Mouse (Mus musculus): ENCODE measurements around the gene Fam216a. TPM values are rescaled to one million over a fixed set of nuclear protein-coding genes. Genes with fewer than 3 reads are reported as not detected.

The Fam216a gene
- polyA plus RNA-seq, 1 experiment from 2014 or later = 9.8 TPM

GRCm38 (mm10) chr5:122334682-122335081, 37.5 kb downstream of the Fam216a start:
- no peaks in the 10 kb centered on the region for H3K9me3 ChIP-seq (ENCODE audit: low read length)
- no peak for DNase-seq
- no peak for TF ChIP-seq EP300 (IDR thresholded peaks at IDR 0.05; ENCODE audit: low read depth)
- TF ChIP-seq CTCF (IDR thresholded peaks at IDR 0.05; ENCODE audit: low read depth) = no peak
- no peak overlapping the region for H3K4me3 ChIP-seq (ENCODE audit: low read depth, low read length)
- H3K9ac ChIP-seq (replicated peaks) = no peak overlapping the region
- H3K36me3 ChIP-seq (replicated peaks; ENCODE audit: insufficient read depth, low read length) = no peaks in the 10 kb centered on the region
- WGBS (ENCODE audit: insufficient replicate concordance) = 71% methylated on average over 3 of the region's 3 CpGs
- no peaks in the 10 kb centered on the region for H3K27me3 ChIP-seq (ENCODE audit: insufficient read depth, low read length)
- no peak overlapping the region for H3K4me2 ChIP-seq (ENCODE audit: low read depth, low read length)
- no peak for ATAC-seq
- H3K4me1 ChIP-seq (ENCODE audit: insufficient read depth) = 0 out of 2 replicates have a peak, but pooled peaks cover 2% of the 10 kb centered on the region
- H3K27ac ChIP-seq (ENCODE audit: low read depth) = no peak overlapping the region

DNA sequence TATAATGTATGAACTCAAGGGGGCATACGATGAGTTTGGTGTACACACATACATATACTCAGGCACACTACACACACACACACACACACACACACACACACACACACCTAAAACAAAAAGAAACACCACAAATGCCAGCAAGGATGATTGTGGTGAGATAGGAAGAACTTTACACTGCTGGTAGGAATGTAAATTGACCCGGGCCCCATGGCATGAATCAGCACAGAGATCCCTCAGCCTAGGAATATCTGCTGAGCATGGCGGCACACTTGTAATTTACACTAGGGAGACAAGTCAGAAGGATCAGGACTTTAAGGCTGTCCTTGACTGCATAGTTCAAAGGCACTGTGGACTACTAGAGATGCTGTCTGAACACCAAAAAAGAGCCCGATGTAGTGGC, 41.9 kb downstream of the Fam216a start:
- Histone ChIP-seq H3K9ac (replicated peaks) (no peak overlapping the region), H3K27ac (ENCODE audit: low read depth) (no peak overlapping the region), H3K4me1 (ENCODE audit: insufficient read depth) (0 out of 2 replicates have a peak, but pooled peaks cover 2% of the 10 kb centered on the region), H3K36me3 (replicated peaks; ENCODE audit: insufficient read depth, low read length) (peaks cover 4% of the 10 kb centered on the region; the same call in 1 of the 2 replicates), H3K4me2 (ENCODE audit: low read depth, low read length) (no peak overlapping the region), H3K9me3 (ENCODE audit: low read length) (no peaks in the 10 kb centered on the region), H3K4me3 (ENCODE audit: low read depth, low read length) (no peak overlapping the region), H3K27me3 (ENCODE audit: insufficient read depth, low read length) (no peaks in the 10 kb centered on the region)
- 75% methylated on average over 4 of the region's 4 CpGs for WGBS (ENCODE audit: insufficient replicate concordance)
- ATAC-seq (no peak), DNase-seq (no peak)
- TF ChIP-seq CTCF (IDR thresholded peaks at IDR 0.05; ENCODE audit: low read depth) = no peak
- no peak for TF ChIP-seq EP300 (IDR thresholded peaks at IDR 0.05; ENCODE audit: low read depth)

- Histone ChIP-seq H3K4me1 (ENCODE audit: insufficient read depth) (0 out of 2 replicates have a peak, but pooled peaks cover 2% of the 10 kb centered on the region), H3K36me3 (replicated peaks; ENCODE audit: insufficient read depth, low read length) (peaks cover 12% of the 10 kb centered on the region), H3K4me3 (ENCODE audit: low read depth, low read length) (no peak overlapping the region), H3K9ac (replicated peaks) (no peak overlapping the region), H3K9me3 (ENCODE audit: low read length) (no peaks in the 10 kb centered on the region), H3K27ac (ENCODE audit: low read depth) (no peak overlapping the region), H3K27me3 (ENCODE audit: insufficient read depth, low read length) (no peaks in the 10 kb centered on the region), H3K4me2 (ENCODE audit: low read depth, low read length) (no peak overlapping the region)
- TF ChIP-seq CTCF (IDR thresholded peaks at IDR 0.05; ENCODE audit: low read depth) (no peak), EP300 (IDR thresholded peaks at IDR 0.05; ENCODE audit: low read depth) (no peak)
- DNase-seq (no peak), ATAC-seq (no peak)
- 83% methylated on average over 3 of the region's 3 CpGs for WGBS (ENCODE audit: insufficient replicate concordance)
Measured at GRCm38 (mm10) chr5:122327283-122327682, 44.9 kb downstream of the Fam216a start.

DNA sequence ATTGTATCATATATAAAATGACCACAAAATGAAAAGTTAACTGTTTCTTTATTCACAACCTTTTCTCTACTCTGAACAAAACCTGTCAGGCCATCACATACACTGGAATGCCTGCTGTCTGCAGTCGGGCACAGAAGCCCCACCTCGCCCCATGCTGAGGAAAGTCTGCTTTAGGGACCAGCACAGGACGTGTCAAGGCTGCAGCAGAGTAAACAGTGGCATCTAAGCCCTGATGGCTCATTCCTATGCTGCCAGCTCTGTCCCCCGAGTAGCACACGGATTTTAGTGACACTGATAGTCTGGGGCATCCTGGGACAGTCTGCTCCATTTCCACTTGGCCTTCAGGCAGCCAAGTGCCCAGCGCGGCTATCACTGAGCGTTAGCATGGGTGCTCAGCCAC, 46.7 kb downstream of the Fam216a start:
- no peak overlapping the region for H3K4me3 ChIP-seq (ENCODE audit: low read depth, low read length)
- peaks cover 30% of the 10 kb centered on the region for H3K36me3 ChIP-seq (replicated peaks; ENCODE audit: insufficient read depth, low read length)

GRCm38 (mm10) chr5:122324608-122325431, 47.3 kb downstream of the Fam216a start:
- whole genome bisulfite sequencing (ENCODE audit: insufficient replicate concordance) = 85% methylated on average over 23 of the region's 23 CpGs
- no peak for TF ChIP-seq EP300 (IDR thresholded peaks at IDR 0.05; ENCODE audit: low read depth)
- TF ChIP-seq CTCF (IDR thresholded peaks at IDR 0.05; ENCODE audit: low read depth) = no peak
- H3K27ac ChIP-seq (ENCODE audit: low read depth) = no peak overlapping the region
- no peak for DNase-seq
- no peaks in the 10 kb centered on the region for H3K27me3 ChIP-seq (ENCODE audit: insufficient read depth, low read length)
- no peak overlapping the region for H3K9ac ChIP-seq (replicated peaks)
- no peak overlapping the region for H3K4me2 ChIP-seq (ENCODE audit: low read depth, low read length)
- H3K36me3 ChIP-seq (replicated peaks; ENCODE audit: insufficient read depth, low read length) = peaks cover 35% of the 10 kb centered on the region
- H3K9me3 ChIP-seq (ENCODE audit: low read length) = no peaks in the 10 kb centered on the region
- no peak for ATAC-seq
- 0 out of 2 replicates have a peak, but pooled peaks cover 1% of the 10 kb centered on the region for H3K4me1 ChIP-seq (ENCODE audit: insufficient read depth)
- no peak overlapping the region for H3K4me3 ChIP-seq (ENCODE audit: low read depth, low read length)

More for the DNA sequence above, 46.7 kb downstream of the Fam216a start:
- no peak for ATAC-seq
- H3K4me1 ChIP-seq (ENCODE audit: insufficient read depth) = 0 out of 2 replicates have a peak, but pooled peaks cover 2% of the 10 kb centered on the region
- TF ChIP-seq EP300 (IDR thresholded peaks at IDR 0.05; ENCODE audit: low read depth) (no peak), CTCF (IDR thresholded peaks at IDR 0.05; ENCODE audit: low read depth) (no peak)
- no peaks in the 10 kb centered on the region for H3K9me3 ChIP-seq (ENCODE audit: low read length)
- no peak overlapping the region for H3K27ac ChIP-seq (ENCODE audit: low read depth)
- no peak overlapping the region for H3K9ac ChIP-seq (replicated peaks)
- H3K27me3 ChIP-seq (ENCODE audit: insufficient read depth, low read length) = no peaks in the 10 kb centered on the region
- WGBS (ENCODE audit: insufficient replicate concordance) = 86% methylated on average over 8 of the region's 8 CpGs
- no peak for DNase-seq
- no peak overlapping the region for H3K4me2 ChIP-seq (ENCODE audit: low read depth, low read length)

GRCm38 (mm10) chr5:122323523-122323922, 48.6 kb downstream of the Fam216a start:
- Histone ChIP-seq H3K27ac (ENCODE audit: low read depth) (no peak overlapping the region), H3K36me3 (replicated peaks; ENCODE audit: insufficient read depth, low read length) (peaks cover 35% of the 10 kb centered on the region), H3K4me1 (ENCODE audit: insufficient read depth) (no peaks in the 10 kb centered on the region), H3K4me3 (ENCODE audit: low read depth, low read length) (no peak overlapping the region), H3K4me2 (ENCODE audit: low read depth, low read length) (no peak overlapping the region), H3K9ac (replicated peaks) (no peak overlapping the region), H3K27me3 (ENCODE audit: insufficient read depth, low read length) (no peaks in the 10 kb centered on the region), H3K9me3 (ENCODE audit: low read length) (no peaks in the 10 kb centered on the region)
- TF ChIP-seq EP300 (IDR thresholded peaks at IDR 0.05; ENCODE audit: low read depth) (no peak), CTCF (IDR thresholded peaks at IDR 0.05; ENCODE audit: low read depth) (no peak)
- no peak for ATAC-seq
- WGBS (ENCODE audit: insufficient replicate concordance) = 84% methylated on average over 8 of the region's 8 CpGs
- no peak for DNase-seq

Data from liver, postnatal 0 days (tissue).